Mouse (Mus musculus) ES-E14 (cell line): Measurements from ENCODE around the gene Lrrn2. TPM values are rescaled to one million over a fixed set of nuclear protein-coding genes. Genes with fewer than 3 reads are reported as not detected.
"Not testable (repeated sequence)": the region's sequence is repeated elsewhere in the genome, so short reads cannot be mapped to it uniquely, and the experiment has no call there.

ENCODE experiments used
- DNase-seq: peaks from one replicate; pipeline ENCODE4 v3.0.0-alpha.2; 2013; ENCODE audit warnings: low read depth, low spot score
- H3K27ac ChIP-seq: 2 replicates; pipeline ENCODE4 v1.5.1; 2012; ENCODE audit warnings: low read depth, mild to moderate bottlenecking, low read length, moderate library complexity, mixed read lengths; ENCODE audit not compliant: poor library complexity, insufficient read depth, severe bottlenecking
- H3K36me3 ChIP-seq: 2 replicates; pipeline ENCODE4 v1.6.1; 2012; ENCODE audit warnings: mild to moderate bottlenecking, low read length, moderate library complexity, mixed read lengths; ENCODE audit not compliant: control insufficient read depth, poor library complexity, insufficient read depth, severe bottlenecking
- H3K4me1 ChIP-seq, 2 experiments: fragments of 150-350 bp in 1 of 2; sonication (generic) in 1 of 2; 2 replicates each; pipeline ENCODE4 v1.6.1; 2012; ENCODE audit warnings: low read length in 2 of 2, mild to moderate bottlenecking in 1 of 2, mixed read lengths in 1 of 2; ENCODE audit not compliant: control insufficient read depth in 2 of 2, insufficient read depth in 2 of 2, poor library complexity in 1 of 2
- H3K4me3 ChIP-seq, 2 experiments: fragments of 150-350 bp in 1 of 2; sonication (generic) in 1 of 2; 2 replicates each; pipeline ENCODE4 v1.5.1; 2012; ENCODE audit warnings: low read length in 2 of 2, low read depth in 1 of 2, mild to moderate bottlenecking in 1 of 2, mixed read lengths in 1 of 2; ENCODE audit not compliant: insufficient read depth in 1 of 2, poor library complexity in 1 of 2, severe bottlenecking in 1 of 2
- H3K9ac ChIP-seq: 2 replicates; pipeline ENCODE4 v1.6.1; 2012; ENCODE audit warnings: low read depth, mild to moderate bottlenecking, low read length, mixed read lengths; ENCODE audit not compliant: poor library complexity, insufficient read depth, severe bottlenecking
- H3K9me3 ChIP-seq: fragments of 150-350 bp; sonication (generic); 2 replicates; pipeline ENCODE4 v1.6.1; 2012; ENCODE audit warnings: low read depth, mild to moderate bottlenecking, low read length; ENCODE audit not compliant: control insufficient read depth, insufficient read depth
- CHD2 ChIP-seq: IDR thresholded peaks from 2 replicates; pipeline ENCODE4 v1.6.1; 2014; ENCODE audit warnings: mild to moderate bottlenecking, low read depth, low read length, inconsistent platforms
- HCFC1 ChIP-seq: IDR thresholded peaks from 2 replicates; pipeline ENCODE4 v1.6.1; 2012; ENCODE audit warnings: low read length, inconsistent platforms, borderline replicate concordance; ENCODE audit not compliant: insufficient read depth
- MAFK ChIP-seq: IDR thresholded peaks from 2 replicates; pipeline ENCODE4 v1.6.1; 2014; ENCODE audit warnings: mild to moderate bottlenecking, low read depth, low read length, inconsistent platforms; ENCODE audit not compliant: insufficient read depth
- ZC3H11A ChIP-seq: IDR thresholded peaks from 2 replicates; pipeline ENCODE4 v1.6.1; 2012; ENCODE audit warnings: low read depth, mild to moderate bottlenecking, inconsistent platforms, low read length, borderline replicate concordance
- ZNF384 ChIP-seq: IDR thresholded peaks from 2 replicates; pipeline ENCODE4 v1.6.1; 2012; ENCODE audit warnings: low read depth, low read length, inconsistent platforms
- in situ Hi-C, 2 experiments: fragments of 600-800 bp; cut with MboI; formaldehyde crosslinking; loops; one replicate each; pipeline ENCODE4 v1.15.1; 2025; ENCODE audit warnings: low sequenced_read_pairs in 2 of 2, inconsistent platforms in 1 of 2; ENCODE audit not compliant: unreplicated experiment in 2 of 2
- total RNA-seq: library from RNA; depleted of rRNA; stranded (reverse); fragments of 300-350 nt; gene quantifications from 2 replicates; pipeline ENCODE4 v1.2.3, GENCODE M21; 2012; rRNA removed

The Lrrn2 gene
- total RNA-seq, 1 experiment: 3.0 TPM

GRCm38 (mm10) chr1:132977402-132977801 is 97.3 kb downstream of the Lrrn2 start:
- DNase-seq: no peak
- Histone ChIP-seq H3K4me3 (no peak overlapping the region), H3K27ac (no peak overlapping the region), H3K9me3 (no peaks in the 10 kb centered on the region), H3K4me1 (peaks cover 0 to 12% of the 10 kb centered on the region in 2 experiments; a peak in 3 of 4 replicates), H3K36me3 (peaks cover 5% of the 10 kb centered on the region; the same call in 1 of the 2 replicates), H3K9ac (no peak overlapping the region)
- in situ Hi-C loops: no loop called here
- TF ChIP-seq HCFC1 (no peak), CHD2 (no peak)

- Histone ChIP-seq H3K4me1 (peaks cover 0 to 20% of the 10 kb centered on the region in 2 experiments; a peak in 3 of 4 replicates), H3K27ac (peak overlapping the region; percentile 56), H3K36me3 (peaks cover 21% of the 10 kb centered on the region), H3K9me3 (no peaks in the 10 kb centered on the region), H3K4me3 (no peak overlapping the region), H3K9ac (no peak overlapping the region)
- TF ChIP-seq HCFC1: no peak
- TF ChIP-seq MAFK: no peak
- TF ChIP-seq ZNF384: no peak
- TF ChIP-seq CHD2: no peak
- no peak for TF ChIP-seq ZC3H11A
- in situ Hi-C loops: no loop called here
- DNase-seq: peak; percentile 38
Observed at GRCm38 (mm10) chr1:132981232-132981631, 101.2 kb downstream of the Lrrn2 start.

- no peak overlapping the region for H3K4me3 ChIP-seq
- H3K27ac ChIP-seq: no peak overlapping the region
- TF ChIP-seq ZNF384: no peak
- TF ChIP-seq HCFC1: no peak
- H3K4me1 ChIP-seq: peaks cover 0 to 20% of the 10 kb centered on the region in 2 experiments; a peak in 3 of 4 replicates
- no peaks in the 10 kb centered on the region for H3K9me3 ChIP-seq
- peaks cover 28% of the 10 kb centered on the region for H3K36me3 ChIP-seq
- peak; percentile 74 for DNase-seq
- no peak overlapping the region for H3K9ac ChIP-seq
- in situ Hi-C loops: no loop called here
Observed at GRCm38 (mm10) chr1:132982728-132983127, 102.7 kb downstream of the Lrrn2 start.

- H3K9me3 ChIP-seq, H3K27ac ChIP-seq, H3K4me1 ChIP-seq, in situ Hi-C loops, H3K4me3 ChIP-seq, H3K9ac ChIP-seq, DNase-seq: not testable (repeated sequence)
- H3K36me3 ChIP-seq: peaks cover 43% of the 10 kb centered on the region
Observed at GRCm38 (mm10) chr1:132988556-132989459, 108.7 kb downstream of the Lrrn2 start.

Other genes starting within 250 kb of the Lrrn2 start
- gene Nfasc, start 138.5 kb upstream of the Lrrn2 start, total RNA-seq: 8.9 and 21.8 TPM in 2 replicates
- 136 and 254 TPM in 2 replicates for gene Mdm4, start 150.3 kb downstream of the Lrrn2 start, total RNA-seq
- gene Pik3c2b, start 165.4 kb downstream of the Lrrn2 start, total RNA-seq: 3.1 and 4.7 TPM in 2 replicates